Mouse (Mus musculus) right cerebral cortex, postnatal 14 days (tissue): ENCODE measurements around the gene Gpr156.

Experiments
- DNase-seq: peaks from one replicate; pipeline ENCODE4 v3.0.0; 2022

Gpr156 gene

DNA sequence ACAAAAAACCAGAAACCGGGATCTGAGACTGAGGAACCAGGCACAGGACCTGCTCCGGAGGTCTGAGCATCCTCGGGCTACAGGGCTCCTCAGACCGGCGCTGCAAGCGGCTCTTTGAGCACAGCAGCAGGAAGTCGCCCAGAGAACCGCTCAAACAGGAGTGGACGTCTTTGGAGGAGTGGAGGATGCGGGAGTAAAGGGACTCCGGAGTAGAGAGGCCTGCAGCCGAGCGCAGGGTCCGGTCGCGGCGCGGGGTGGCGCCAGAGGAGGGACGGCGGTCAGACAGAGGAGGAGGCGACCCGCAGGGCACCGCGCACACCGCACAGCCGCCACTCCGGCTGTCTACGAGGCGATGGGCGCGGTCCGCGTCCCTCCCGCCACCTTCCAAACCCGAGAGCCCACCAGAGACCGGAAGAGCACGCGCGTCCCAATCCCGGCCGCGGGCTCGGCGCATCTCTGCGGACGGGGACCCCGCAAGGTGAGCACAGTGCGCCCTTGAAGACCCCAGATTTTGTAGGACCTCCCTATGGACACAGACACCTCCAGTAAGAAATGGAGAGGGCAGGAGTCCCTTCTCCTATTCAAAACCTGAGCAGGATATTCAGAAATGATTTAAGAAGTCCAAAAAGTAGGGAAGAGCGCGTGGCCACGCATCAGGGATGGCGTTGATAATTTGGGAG is at the start of gene Gpr156:
Gene Gpr156, plus strand, starts transcription at position 359 of the 680 bp plus-strand sequence.
- DNase-seq = peak; percentile 43

DNA sequence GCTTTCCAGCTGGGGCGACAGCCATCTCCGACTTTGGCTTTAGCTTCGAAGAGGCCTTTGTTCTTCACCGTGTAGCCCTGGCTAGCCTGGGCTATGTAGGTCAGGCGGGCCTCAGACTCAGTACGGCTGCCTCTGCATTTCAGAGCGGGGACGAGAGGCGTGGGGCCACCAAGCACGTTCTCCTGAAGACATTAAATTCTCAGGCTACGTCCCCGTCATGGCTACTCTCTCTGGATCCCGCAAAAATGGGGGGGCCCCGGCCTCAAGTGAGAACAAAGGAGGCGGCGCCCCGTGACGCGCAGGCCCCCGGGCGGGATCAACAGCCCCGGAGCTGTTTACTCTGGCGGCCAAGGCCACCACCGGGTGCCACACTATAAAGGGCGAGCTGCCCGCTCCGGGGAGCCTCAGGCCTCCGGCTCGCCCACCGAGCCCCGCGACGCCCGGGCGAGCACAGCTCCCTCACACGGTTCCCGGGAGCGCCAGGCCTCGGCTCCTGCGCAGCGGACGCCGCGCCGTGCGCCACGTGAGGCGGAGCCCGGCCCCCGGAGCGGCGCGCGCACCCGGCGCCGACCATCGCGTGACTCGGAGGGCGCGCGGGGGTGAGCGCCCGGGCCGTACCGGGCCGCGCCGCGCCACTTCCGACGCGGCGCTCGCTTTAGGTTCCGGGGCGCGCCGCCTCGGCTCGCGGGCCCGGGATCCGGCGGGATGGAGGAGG is 48.3 kb upstream of the Gpr156 start, which contains the start of gene Lrrc58:
Gene Lrrc58, plus strand, starts transcription at position 599 of the 715 bp plus-strand sequence.
- peak; percentile 88 for DNase-seq

DNA sequence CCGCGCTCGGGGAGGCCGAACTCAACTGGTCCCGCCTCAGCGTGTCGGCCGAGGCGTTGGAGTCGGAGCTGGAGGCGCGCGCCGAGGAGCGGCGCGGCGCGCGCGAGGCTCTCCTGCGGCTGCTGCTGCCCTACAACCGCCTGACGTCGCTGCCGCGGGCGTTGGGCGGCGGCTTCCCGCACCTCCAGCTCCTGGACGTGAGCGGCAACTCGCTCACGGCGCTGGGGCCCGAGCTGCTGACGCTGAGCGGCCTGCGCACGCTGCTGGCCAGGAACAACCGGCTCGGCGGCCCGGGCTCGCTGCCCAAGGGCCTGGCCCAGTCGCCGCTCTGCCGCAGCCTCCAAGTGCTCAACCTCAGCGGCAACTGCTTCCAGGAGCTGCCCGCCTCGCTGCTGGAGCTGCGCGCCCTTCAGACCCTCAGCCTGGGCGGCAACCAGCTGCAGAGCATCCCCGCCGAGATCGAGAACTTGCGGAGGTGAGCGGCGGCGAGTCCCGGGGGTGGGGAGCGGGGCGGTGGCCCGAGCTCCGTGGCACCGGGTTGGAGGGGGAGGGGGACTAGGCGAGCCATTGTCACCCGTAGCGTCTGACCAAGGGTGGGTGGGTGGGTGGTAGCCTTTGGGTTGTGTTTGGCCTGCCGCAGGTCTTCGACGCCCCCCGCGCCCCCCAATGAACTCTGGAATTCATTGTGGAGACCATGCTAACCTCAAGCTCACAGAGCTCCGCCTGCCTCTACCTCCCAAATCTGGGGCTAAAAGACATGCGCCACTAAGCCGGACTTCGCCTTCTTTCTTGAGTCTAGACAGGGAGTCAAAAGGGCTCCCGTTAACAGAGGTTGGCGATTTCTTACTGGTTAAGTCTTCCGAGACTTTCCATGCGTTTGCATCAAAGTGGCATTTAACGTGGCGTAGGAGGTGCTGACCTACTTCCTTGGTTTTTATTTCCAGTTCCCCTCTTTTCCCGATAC is 47.5 kb upstream of the Gpr156 start:
- no peak for DNase-seq

DNA sequence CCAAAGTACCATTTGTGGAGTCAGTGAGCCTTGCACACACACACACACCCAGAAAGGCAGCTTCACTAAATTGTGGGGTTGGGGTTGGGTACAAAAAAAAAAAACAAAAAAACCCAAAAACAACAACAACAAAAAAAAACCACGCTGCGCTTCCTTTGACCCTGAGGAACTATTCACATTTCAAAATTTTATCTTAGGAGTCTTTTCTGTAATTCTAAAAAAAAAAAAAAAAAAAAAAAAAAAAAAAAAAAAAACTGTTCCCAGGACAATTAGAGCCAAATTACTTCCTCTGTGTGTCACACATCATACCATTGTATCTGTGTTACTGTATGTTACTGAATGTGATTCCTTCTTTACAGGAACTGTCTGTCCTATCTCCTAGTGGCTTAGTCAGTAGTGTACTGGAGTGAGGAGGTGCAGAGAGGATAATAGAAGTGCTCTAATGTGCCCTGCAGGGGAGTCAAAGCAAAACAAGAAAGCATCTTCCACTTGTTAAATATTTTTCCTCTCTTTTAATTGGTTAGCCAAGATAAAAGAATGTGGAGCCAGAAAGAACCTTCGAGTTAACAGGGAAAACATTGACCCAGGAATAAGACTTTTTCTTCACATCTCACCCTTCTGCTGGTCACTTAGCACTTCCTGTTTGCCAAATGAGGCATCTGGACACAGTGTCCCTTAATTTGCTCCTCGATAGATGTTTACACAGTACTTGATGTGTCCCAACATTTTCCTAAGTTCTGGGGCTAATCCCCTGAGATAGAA is 46.6 kb upstream of the Gpr156 start:
- no peak for DNase-seq

DNA sequence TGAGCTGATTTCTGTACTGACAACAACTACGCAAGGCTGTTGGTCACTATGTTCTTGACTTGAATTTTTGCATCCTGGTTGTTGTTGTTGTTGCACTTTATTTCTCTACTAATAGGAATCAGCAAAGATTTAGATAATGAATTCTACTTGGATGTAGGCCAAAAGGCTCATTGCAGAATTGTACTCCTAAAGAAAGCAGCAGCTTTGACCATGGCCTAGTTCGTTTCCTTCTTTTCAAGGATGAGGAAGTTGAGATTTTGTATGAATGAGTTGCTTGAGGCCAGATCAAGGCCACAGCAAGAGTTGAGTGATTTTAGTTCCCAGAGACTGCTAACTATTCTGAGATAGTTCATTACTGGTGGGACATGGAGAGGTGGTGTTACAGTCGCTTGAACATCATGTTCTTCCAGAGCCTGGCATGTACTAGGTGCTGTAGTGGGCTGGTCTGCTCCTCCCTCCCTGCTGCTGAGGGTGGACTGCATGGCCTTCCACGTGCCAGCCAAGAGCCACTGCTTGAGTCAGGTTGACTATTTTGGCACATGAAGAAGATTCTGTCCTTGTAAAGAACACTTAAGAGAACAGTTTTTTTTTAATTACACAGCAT is 45.1 kb upstream of the Gpr156 start:
- DNase-seq = no peak

DNA sequence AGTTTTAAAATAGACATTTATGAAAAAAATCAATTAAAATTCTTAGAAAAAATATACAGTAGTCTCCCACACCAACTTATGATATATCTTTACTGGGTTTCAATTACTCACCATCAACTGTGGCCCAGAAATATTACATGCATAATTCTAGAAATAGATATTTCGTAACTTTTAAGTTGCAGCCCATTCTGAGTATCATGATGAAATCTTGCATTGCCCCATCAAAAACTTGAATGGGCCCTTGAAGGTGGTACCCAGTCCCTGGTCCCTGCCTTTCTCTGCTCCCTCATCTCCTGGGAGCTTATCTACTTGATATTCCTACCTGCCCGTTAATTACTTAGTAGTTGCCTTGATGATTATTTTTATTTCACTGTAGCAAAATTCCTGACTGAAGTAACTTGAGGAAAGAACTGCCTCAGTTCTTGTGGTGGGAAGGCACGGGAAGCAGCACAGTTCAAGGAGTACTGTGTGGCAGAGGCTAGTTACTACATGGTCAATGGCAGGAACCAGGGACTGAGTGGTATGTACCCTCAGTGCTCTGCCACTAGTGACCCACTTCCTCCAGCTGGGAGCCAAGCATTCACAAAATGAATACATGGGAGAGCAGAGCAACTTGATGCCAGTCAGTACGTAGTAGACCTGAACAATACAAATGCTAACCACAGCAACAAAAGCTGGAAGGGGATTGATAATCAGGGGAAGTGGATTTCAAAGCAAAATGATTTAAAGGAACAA is 41.6 kb upstream of the Gpr156 start:
- DNase-seq = no peak

DNA sequence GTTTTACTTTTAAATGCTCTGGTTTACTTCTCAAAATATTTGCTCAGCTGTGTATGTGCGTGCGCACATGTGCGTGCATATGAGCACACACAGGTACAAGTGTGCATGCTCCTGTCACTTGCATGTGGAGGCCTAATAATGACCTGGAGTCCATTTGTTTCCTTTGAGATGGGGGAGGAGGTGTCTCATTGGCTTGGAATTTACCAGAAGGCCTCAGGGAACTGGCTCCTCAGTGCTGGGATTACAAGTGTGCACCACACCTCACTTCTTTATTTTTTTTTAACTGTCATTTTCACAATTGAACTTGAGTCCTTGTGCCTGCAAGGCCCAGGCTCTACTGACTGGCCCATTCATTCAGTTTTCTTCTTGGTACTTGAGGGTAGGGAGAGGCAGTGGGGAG is 38.9 kb upstream of the Gpr156 start:
- no peak for DNase-seq

DNA sequence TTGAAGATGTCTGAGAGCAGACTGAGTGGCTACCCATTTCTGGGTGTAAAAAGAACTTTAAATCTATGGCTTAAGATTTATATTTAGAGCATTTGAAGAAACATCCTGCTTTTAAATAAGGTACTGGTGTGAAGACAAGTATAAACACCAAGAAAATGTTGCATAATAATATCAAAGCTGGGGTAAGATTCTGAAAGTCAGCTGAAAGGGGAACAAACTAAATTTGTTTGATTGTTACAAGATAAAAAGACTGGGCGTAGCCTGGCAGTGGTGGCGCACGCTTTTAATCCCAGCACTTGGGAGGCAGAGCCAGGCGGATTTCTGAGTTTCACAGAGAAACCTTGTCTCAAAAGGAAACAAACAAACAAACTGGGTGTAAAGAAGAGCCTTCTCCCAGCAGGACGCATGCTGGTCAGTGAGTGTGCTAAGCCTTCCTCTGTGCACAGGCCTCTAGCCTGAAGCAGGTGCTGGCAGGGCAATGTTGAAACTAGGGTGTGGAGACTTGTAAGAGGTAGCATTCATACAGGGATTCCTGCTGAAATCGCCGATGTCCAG is 37.3 kb upstream of the Gpr156 start:
- DNase-seq = no peak

DNA sequence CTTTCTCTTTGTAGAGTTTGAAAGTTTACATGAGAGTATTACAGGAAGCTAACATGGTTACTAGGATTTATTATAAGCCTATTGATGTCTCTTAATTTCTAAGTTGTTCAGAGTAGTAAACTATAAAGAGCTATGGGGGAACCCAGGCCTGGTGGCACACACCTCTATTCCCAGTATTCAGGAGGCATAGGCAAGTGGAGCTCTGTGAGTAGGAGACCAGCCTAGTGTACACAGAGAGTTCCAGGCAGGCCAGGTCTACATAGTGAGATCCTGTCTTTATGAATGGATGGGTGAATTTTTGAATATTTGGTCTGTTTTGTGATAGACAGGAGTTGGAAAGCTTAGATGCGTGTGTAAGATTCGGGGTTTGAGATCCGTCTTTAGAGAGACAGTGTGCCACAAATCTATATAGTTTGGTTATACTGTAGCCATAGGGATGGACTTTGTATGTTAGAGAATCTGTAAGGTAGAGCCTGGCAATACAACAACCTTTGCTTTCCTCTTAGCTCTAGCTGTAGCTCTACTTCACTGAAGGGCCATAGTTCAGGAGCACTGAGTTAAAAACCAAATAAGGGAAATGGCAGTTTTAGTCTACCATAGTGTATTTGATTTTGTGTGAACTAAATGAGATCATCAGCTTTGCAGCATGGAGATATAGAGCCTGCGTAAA is 36.4 kb upstream of the Gpr156 start:
- no peak for DNase-seq

DNA sequence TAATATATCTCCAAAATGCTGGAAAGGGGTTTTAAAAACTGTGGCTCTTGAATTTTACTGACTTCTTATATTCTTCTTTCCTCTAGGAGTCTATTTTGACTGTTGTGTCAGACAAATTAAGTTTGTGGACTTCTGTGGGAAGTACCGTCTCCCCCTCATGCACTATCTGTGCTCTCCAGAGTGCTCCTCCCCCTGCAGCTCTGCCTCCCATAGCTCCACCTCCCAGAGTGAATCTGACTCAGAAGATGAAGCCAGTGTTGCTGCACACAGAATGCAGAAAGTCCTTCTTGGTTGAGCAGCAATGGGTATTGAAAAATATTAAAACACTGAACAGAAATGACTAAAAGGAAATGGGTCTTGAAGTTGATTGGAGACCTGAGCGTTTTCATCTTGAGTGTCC is 35.1 kb upstream of the Gpr156 start:
- no peak for DNase-seq

DNA sequence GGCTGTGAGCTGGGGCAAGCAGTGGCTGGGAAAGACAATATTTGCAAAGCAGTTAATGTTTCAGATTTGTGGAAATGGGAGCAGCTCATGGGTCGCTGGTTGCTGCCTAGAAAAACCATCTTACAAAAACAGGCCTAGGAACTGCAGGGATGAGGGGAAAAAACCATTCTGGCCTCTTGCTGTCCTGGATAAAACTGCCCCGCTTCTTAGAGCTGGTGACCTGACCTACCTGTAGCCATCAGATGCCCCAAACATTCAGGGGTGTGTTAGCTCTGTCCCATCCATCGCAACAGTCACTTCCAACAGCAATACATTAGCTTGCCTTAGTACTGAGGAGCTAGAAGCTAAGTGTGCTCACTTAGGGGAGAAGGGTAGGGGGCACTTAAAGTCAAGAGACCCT is 27.3 kb upstream of the Gpr156 start:
- DNase-seq = no peak

DNA sequence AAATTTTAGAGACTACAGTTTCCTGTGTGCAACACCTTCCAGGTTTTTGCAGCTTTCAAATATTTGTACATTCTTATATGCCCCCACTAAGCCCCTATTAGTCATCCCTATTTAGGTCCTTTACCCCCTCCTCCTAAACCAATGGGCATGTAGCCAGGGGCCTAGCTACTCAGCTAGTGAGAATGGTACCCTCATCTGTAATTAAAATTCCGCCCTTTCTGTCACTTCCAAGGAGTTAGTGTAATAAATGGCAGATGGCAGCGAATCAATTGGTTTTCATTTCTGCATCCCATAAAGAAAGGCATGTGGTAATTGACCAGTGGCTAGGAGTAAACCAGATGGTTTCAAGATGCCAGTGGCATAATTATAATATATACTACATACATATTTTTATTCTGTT is 23.6 kb upstream of the Gpr156 start:
- no peak for DNase-seq

DNA sequence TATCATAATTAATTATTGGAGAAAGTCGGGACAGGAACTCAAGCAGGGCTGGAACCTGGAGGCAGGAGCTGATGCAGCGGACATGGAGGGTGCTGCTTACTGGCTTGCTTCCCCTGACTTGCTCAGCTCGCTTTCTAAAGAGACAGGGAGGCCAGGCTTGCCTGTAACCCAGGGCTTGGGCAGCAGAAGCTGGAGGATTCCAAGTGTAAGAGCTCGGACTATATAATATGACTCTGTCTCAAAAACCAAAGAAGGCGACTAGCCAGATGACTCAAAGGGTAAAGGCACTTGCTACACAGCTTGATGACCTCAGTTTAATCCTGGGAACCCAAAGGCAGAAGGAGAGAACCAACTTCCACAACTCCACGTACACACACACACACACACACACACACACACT is 22.9 kb upstream of the Gpr156 start:
- no peak for DNase-seq

DNA sequence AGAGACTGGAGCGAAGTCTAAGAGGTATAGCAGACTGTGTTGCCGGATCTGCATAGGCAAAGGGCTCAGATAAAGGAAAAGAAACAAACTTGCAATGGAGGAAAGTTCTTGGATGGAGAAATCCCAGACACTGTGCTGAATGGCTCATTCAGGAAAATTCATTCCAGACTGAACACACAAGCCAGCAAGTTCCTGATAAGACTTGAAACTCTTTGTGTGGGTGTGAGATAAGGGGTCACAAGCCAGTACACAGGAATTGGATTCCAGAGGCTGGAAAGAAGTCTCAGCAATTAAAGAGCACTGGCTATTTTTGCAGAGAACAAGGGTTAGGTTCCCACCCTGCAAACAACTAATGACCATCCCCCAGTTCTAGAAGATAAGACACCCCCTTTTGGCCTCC is 22.4 kb upstream of the Gpr156 start:
- DNase-seq = no peak

DNA sequence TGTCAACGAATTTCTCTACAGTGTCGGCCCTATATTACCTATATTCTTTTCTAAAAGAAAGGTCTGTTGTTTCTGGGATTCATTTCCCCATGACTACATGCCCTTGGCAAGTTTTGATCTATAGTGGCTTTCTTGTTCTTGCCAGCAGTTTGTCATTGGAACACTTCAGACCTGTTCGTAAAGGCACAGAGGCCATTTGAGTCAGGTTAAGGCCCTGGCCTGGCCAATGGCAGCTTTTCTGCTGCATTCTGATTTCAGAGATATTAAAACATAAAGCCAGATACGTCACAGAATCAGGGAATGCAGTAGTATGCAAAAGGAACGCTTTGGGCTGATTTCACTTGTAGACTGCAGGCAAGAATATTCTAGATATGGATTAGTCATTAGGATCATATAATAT is 17.5 kb upstream of the Gpr156 start:
- DNase-seq = no peak

DNA sequence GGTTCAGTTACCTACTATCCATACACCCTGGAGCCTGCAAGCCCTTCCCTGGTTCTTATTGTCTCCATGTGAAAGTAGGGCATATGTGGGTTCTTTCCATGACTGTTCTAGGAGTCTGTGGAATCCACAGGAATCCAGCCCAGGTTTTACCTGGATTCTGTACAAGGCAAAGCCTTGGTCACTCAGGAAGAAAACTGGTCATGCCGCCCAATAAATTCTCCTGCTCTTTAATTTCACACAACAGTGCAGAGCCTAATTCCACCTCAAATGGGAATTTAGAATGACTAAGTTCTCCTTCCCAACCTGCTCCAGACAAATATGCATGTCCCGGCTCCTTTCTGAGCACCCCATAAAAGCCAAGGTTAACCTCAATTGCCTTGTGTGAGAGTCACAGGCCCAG is 16.9 kb upstream of the Gpr156 start:
- DNase-seq = no peak

DNA sequence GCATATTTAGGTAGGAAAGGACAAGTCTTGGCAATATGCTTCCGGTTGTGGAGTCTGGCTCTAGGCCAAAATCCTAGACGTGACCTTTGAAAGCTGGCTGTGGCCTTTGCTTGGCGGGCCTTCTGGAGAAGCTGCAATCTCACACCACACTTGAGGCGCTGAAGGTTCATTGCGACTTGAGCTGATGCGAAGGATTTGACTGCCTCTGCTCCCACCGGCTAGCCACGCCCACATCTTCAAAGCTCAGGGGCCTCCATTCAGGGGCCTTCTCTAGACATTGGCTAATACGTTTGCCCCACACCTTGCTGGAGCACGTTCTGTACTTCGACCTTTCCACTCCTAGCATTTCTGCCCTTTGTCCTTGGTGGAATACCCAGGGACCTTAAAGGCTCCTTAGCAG is 15.0 kb upstream of the Gpr156 start:
- no peak for DNase-seq

DNA sequence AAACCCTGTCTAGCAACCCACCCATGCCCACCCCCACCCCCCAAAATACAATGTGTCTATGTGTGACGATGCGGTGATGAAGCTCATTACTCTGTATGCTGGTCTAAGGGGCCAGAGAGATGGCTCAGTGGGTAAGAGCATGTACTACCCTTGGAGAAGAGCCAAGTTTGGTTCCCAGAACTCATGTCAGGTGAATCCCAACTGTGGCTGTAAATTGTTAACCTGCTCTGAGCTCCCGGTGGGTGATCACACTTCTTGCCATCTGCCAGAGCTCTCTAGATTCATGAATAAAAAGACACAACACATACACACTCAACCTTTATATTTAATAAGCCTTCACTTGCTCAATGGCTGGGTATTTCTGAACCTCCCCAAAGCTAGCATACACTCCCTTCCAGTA is 9.8 kb upstream of the Gpr156 start:
- DNase-seq = no peak

DNA sequence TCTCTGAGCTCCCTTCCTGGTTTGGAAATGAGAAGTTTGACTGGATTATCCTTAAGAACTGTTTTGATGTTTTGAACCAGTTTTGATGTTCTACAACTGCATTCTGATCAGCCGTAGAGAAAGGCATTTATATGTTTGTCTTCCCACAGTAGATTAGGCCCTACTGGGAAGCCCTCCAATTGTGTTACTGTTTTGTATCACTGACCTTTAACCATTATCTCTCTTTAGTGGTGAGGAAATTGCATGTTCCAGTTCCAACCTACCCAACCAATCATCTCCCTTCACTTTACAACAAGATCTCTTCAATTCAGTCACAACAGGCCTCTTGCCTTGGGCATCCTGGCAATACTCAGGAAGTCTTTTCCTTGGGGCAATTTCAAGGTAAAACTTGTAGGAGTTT is 5.2 kb upstream of the Gpr156 start:
- DNase-seq = no peak

DNA sequence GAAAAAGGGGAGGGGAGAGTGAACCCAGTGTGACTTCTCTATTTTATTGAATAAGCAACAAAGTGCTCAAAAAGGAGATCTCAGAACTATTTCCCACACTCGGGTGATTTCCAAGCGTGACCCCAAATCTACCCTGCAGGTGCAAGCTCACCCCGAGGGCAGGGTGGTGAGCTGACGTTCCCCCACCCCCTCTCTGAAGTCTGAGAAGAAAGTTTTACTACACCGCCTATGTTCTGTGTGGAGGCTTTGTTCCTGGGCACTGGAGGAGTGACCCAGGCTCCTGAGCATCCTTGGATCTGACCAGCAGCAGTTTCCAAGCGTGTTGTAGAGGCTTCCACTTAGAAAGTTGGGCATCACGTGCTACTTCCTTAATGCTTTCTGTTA is 514 bp downstream of the Gpr156 start:
- DNase-seq = no peak

DNA sequence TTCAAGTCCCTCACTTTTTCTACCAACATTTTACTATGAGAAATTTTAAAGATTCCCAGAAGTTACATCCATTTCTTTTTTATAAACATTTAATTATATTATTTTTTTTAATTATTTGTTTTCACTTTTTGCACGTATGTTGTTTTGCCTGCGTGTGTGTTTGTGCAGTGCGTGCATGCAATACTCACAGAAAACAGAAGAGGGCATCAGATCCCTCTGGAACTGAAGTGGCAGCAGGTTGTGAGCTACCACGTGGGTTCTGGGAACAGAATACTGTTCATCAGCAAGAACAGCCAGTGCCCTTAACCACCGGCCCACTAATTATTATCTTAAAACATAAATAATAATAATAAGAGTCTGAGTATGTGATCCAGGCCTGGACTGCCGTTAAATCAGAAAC is 2.7 kb downstream of the Gpr156 start:
- no peak for DNase-seq
